Mouse (Mus musculus): ENCODE results near the gene Map4.

DNA sequence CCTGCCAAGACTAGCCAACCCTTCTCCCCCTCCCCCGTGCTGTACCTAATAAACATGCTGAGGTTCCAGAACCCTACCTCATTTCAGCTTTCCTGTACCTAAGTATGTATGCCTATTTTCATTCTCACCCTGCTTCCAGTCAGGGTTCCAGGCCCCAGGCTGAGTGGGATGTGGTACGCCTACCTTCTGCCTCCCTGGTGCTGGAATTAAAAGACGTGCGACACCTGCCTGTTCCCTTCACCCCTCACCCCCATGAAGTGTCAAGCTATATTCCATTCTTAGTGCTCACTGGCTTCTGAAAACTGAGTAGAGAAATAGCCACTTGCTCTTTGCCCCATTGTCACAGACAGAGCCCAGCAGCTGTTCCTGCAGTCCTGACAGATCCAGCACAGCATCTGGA is 190.2 kb downstream of the Map4 start:
- TF ChIP-seq CTCF (IDR thresholded peaks at IDR 0.05; ENCODE audit: control insufficient read depth, insufficient read depth, insufficient replicate concordance, low read depth, low read length) (no peak), POLR2A (IDR thresholded peaks at IDR 0.05; ENCODE audit: control insufficient read depth, low read depth, low read length) (no peak)

All from testis, adult 2 months (tissue).